Mouse (Mus musculus) small intestine, adult 2 months (tissue): Measurements from ENCODE around the gene Lrrc49.

Experiments used
- CTCF ChIP-seq: fragments of 200-500 bp; IDR thresholded peaks from 2 replicates; pipeline ENCODE4 v1.5.1; 2012; ENCODE audit warnings: low read depth, mild to moderate bottlenecking, control low read depth, inconsistent platforms, low read length, moderate library complexity, mixed read lengths; ENCODE audit not compliant: insufficient replicate concordance, insufficient read length; ENCODE audit errors: extremely low read depth
- POLR2A ChIP-seq: fragments of 200-500 bp; IDR thresholded peaks from 2 replicates; pipeline ENCODE4 v1.6.1; 2012; ENCODE audit warnings: low read depth, mild to moderate bottlenecking, control low read depth, inconsistent platforms, low read length, moderate library complexity

- no peak for TF ChIP-seq POLR2A
- no peak for TF ChIP-seq CTCF
Observed at GRCm38 (mm10) chr9:60665535-60665934, 22.4 kb downstream of the Lrrc49 start.
